Mouse (Mus musculus): ENCODE measurements at regions not wholly inside any gene's neighbourhood (a gene's known extent, or its start where the extent isn't known, plus 50 kb on each side); places are given as distances from the start of the nearest gene placed in this dataset.

DNA sequence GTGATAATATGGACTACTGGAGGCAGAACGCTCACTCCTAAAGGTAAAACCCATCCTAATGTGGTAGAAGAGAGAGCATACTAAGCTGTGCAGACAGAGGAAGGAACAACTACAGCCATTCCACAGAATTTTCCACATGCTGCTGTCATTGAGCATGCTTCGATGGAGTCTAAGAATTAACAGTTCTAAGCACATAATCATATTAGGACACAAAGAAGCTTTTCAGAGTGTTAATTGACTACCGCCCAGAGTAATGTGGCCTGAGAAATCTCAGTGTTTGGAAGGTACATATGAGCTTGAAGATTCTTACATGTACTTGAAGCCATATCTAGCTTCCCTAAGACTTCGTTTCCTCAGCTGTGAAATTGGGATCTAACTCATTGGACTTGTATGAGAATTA lies 508.3 kb upstream of the Dmac1 start:
- DNase-seq (ENCODE audit: extremely low read depth, low read depth, low spot score), result no peak
- no peaks in the 10 kb centered on the region for H3K4me1 ChIP-seq (ENCODE audit: control insufficient read depth, insufficient read depth, low read length)
- H3K9ac ChIP-seq (ENCODE audit: low read depth, low read length), result no peak overlapping the region
- WGBS, result 86% methylated on average over 4 of the region's 4 CpGs
- H3K27ac ChIP-seq (replicated peaks; ENCODE audit: insufficient read depth, low read depth, low read length), result no peak overlapping the region
- no peaks in the 10 kb centered on the region for H3K36me3 ChIP-seq (ENCODE audit: control insufficient read depth, insufficient read depth, low read length)
- no peaks in the 10 kb centered on the region for H3K79me2 ChIP-seq (ENCODE audit: control insufficient read depth, insufficient read depth, low read length)
- no peak for TF ChIP-seq POLR2A (IDR thresholded peaks at IDR 0.05; ENCODE audit: extremely low read depth, insufficient read depth, low read length)
- no peak for TF ChIP-seq CTCF (IDR thresholded peaks at IDR 0.05; ENCODE audit: low read depth, low read length)
- no peaks in the 10 kb centered on the region for H3K27me3 ChIP-seq (ENCODE audit: control insufficient read depth, insufficient read depth, low read length)
- no peak overlapping the region for H3K4me3 ChIP-seq (ENCODE audit: insufficient read depth, low read depth, low read length)

DNA sequence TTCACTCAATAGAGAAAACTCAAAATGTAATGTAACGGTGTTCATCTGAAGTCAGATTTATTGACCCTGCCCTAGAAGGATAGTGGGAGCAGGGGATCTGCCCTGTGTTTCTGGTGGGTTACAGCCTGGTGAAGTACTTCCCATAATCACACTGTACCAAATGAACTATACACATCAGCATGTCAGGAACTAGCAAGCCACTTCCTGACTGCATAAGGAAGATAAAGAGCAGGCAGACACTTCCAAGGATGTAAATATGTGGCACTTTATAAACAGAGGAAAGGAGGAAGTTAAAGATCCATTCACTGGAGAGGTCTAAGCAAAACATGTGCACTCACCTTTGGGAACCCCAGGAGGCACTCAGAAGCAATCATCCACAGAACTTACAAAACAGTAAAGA lies 501.4 kb upstream of the Dmac1 start:
- no peaks in the 10 kb centered on the region for H3K27me3 ChIP-seq (ENCODE audit: control insufficient read depth, insufficient read depth, low read length)

DNA sequence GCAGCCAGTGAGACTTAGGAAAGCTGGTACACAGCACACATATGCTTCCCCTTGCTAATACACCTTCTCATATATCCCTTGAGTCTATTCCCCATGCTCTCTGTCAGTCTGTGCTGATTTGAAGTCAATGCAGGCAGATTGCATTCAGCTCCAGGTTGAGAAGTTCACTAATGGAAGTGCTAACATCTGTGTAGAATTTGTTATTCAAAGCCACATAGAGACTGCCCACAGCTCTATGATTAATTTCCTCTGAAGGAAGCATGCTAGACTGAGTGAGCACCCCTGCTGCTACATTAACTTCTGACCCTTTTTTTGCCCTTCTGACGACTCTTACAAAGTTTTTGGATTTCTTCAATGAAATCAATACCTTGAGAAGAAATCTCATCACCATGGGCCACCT lies 486.0 kb upstream of the Dmac1 start:
- Histone ChIP-seq H3K27ac (replicated peaks; ENCODE audit: insufficient read depth, low read depth, low read length) (no peak overlapping the region), H3K27me3 (ENCODE audit: control insufficient read depth, insufficient read depth, low read length) (no peaks in the 10 kb centered on the region), H3K36me3 (ENCODE audit: control insufficient read depth, insufficient read depth, low read length) (no peaks in the 10 kb centered on the region), H3K4me1 (ENCODE audit: control insufficient read depth, insufficient read depth, low read length) (no peaks in the 10 kb centered on the region), H3K79me2 (ENCODE audit: control insufficient read depth, insufficient read depth, low read length) (no peaks in the 10 kb centered on the region), H3K4me3 (ENCODE audit: insufficient read depth, low read depth, low read length) (no peak overlapping the region), H3K9ac (ENCODE audit: low read depth, low read length) (no peak overlapping the region)
- DNase-seq (ENCODE audit: extremely low read depth, low read depth, low spot score), result no peak
- WGBS, result 42% methylated on average over 1 of the region's 1 CpGs
- TF ChIP-seq CTCF (IDR thresholded peaks at IDR 0.05; ENCODE audit: low read depth, low read length) (no peak), POLR2A (IDR thresholded peaks at IDR 0.05; ENCODE audit: extremely low read depth, insufficient read depth, low read length) (no peak)

More for the DNA sequence above, 501.4 kb upstream of the Dmac1 start:
- no peak for TF ChIP-seq CTCF (IDR thresholded peaks at IDR 0.05; ENCODE audit: low read depth, low read length)
- no peak for TF ChIP-seq POLR2A (IDR thresholded peaks at IDR 0.05; ENCODE audit: extremely low read depth, insufficient read depth, low read length)
- no peaks in the 10 kb centered on the region for H3K4me1 ChIP-seq (ENCODE audit: control insufficient read depth, insufficient read depth, low read length)
- DNase-seq (ENCODE audit: extremely low read depth, low read depth, low spot score), result no peak
- H3K27ac ChIP-seq (replicated peaks; ENCODE audit: insufficient read depth, low read depth, low read length), result no peak overlapping the region
- H3K79me2 ChIP-seq (ENCODE audit: control insufficient read depth, insufficient read depth, low read length), result no peaks in the 10 kb centered on the region
- H3K9ac ChIP-seq (ENCODE audit: low read depth, low read length), result no peak overlapping the region
- no peaks in the 10 kb centered on the region for H3K36me3 ChIP-seq (ENCODE audit: control insufficient read depth, insufficient read depth, low read length)
- H3K4me3 ChIP-seq (ENCODE audit: insufficient read depth, low read depth, low read length), result no peak overlapping the region
- WGBS, result 85% methylated on average over 1 of the region's 1 CpGs

DNA sequence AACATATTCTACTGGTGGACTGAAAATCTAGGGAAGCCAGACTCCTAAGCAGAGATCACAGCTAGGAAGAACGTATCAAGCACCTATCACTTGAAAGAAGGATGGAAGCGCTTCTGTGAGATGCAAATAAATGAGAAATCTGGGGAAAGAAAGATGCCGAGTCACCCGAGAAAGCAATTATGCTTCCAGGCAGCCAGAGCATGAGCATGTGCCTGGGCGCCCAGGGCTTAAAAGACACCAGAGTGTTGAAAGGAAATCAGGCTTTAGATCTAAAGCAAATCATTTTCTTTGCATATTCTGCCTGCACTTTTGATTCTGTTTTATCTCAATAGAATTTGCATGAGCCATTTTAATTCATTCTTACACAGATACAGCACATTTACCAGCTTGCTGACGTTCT lies 466.5 kb upstream of the Dmac1 start:
- H3K9ac ChIP-seq (ENCODE audit: low read depth, low read length), result no peak overlapping the region
- H3K36me3 ChIP-seq (ENCODE audit: control insufficient read depth, insufficient read depth, low read length), result no peaks in the 10 kb centered on the region
- no peaks in the 10 kb centered on the region for H3K79me2 ChIP-seq (ENCODE audit: control insufficient read depth, insufficient read depth, low read length)
- no peaks in the 10 kb centered on the region for H3K4me1 ChIP-seq (ENCODE audit: control insufficient read depth, insufficient read depth, low read length)
- DNase-seq (ENCODE audit: extremely low read depth, low read depth, low spot score), result no peak
- H3K27me3 ChIP-seq (ENCODE audit: control insufficient read depth, insufficient read depth, low read length), result no peaks in the 10 kb centered on the region
- no peak overlapping the region for H3K4me3 ChIP-seq (ENCODE audit: insufficient read depth, low read depth, low read length)
- WGBS, result 71% methylated on average over 6 of the region's 6 CpGs
- no peak overlapping the region for H3K27ac ChIP-seq (replicated peaks; ENCODE audit: insufficient read depth, low read depth, low read length)
- no peak for TF ChIP-seq POLR2A (IDR thresholded peaks at IDR 0.05; ENCODE audit: extremely low read depth, insufficient read depth, low read length)
- no peak for TF ChIP-seq CTCF (IDR thresholded peaks at IDR 0.05; ENCODE audit: low read depth, low read length)

DNA sequence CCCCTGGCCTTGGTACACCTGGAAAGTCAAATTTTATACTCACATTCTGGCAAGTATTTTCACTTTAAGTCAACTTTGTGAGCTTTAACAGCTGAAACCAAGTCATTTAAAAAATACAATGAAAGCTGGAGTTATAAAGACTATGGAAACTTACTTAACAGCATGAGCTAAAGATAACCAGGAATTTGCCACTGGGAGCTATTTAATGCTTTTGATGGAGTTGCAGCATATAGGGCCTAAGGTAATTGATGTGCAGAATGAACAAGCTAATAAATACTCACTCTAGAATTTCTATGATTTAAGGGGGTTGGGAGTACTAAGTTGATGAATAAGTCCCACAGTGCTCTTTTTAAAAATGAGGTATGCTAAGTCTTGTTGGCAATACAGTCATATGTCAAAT lies 463.5 kb upstream of the Dmac1 start:
- no peak overlapping the region for H3K9ac ChIP-seq (ENCODE audit: low read depth, low read length)
- no peaks in the 10 kb centered on the region for H3K4me1 ChIP-seq (ENCODE audit: control insufficient read depth, insufficient read depth, low read length)
- no peaks in the 10 kb centered on the region for H3K79me2 ChIP-seq (ENCODE audit: control insufficient read depth, insufficient read depth, low read length)
- no peaks in the 10 kb centered on the region for H3K36me3 ChIP-seq (ENCODE audit: control insufficient read depth, insufficient read depth, low read length)
- no peak overlapping the region for H3K4me3 ChIP-seq (ENCODE audit: insufficient read depth, low read depth, low read length)
- H3K27me3 ChIP-seq (ENCODE audit: control insufficient read depth, insufficient read depth, low read length), result no peaks in the 10 kb centered on the region
- no peak for DNase-seq (ENCODE audit: extremely low read depth, low read depth, low spot score)
- no peak overlapping the region for H3K27ac ChIP-seq (replicated peaks; ENCODE audit: insufficient read depth, low read depth, low read length)
- no peak for TF ChIP-seq POLR2A (IDR thresholded peaks at IDR 0.05; ENCODE audit: extremely low read depth, insufficient read depth, low read length)

DNA sequence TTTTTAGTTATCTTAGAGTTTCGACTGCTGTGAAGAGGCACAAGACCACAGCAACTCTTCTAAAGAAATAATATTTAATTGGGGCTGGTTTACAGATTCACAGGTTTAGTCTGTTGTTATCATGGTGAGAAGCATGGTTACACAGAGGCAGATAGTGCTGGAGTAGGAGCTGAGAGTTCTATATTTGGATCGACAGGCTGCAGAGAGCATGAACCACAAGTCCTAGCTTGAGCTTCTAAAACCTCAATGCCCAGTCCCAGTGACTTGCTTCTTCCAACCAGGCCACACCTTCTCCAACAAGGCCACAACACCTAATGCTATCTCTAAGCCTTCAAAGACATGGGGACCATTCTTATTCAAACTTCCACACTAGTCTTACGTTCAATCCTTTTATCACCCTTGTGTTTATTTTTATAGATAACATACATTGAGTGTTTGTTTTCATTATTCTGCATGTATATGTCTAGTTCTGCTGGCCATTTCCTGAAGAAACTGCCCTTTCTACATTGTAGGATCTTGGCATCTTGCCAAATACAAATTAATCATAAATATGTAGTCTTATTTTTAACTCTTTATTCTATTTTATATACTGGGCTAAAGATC lies 452.8 kb upstream of the Dmac1 start:
- Histone ChIP-seq H3K4me3 (ENCODE audit: insufficient read depth, low read depth, low read length) (no peak overlapping the region), H3K9ac (ENCODE audit: low read depth, low read length) (no peak overlapping the region), H3K27me3 (ENCODE audit: control insufficient read depth, insufficient read depth, low read length) (no peaks in the 10 kb centered on the region), H3K4me1 (ENCODE audit: control insufficient read depth, insufficient read depth, low read length) (no peaks in the 10 kb centered on the region), H3K79me2 (ENCODE audit: control insufficient read depth, insufficient read depth, low read length) (no peaks in the 10 kb centered on the region), H3K27ac (replicated peaks; ENCODE audit: insufficient read depth, low read depth, low read length) (no peak overlapping the region), H3K36me3 (ENCODE audit: control insufficient read depth, insufficient read depth, low read length) (no peaks in the 10 kb centered on the region)
- WGBS, result 73% methylated on average over 3 of the region's 3 CpGs
- DNase-seq (ENCODE audit: extremely low read depth, low read depth, low spot score), result no peak
- TF ChIP-seq CTCF (IDR thresholded peaks at IDR 0.05; ENCODE audit: low read depth, low read length), result no peak
- no peak for TF ChIP-seq POLR2A (IDR thresholded peaks at IDR 0.05; ENCODE audit: extremely low read depth, insufficient read depth, low read length)

Measured in liver, adult 2 months (tissue).